Mouse (Mus musculus) embryonic facial prominence, embryonic 10.5 days (tissue): ENCODE measurements around the gene Angptl1. TPM values are rescaled to one million over a fixed set of nuclear protein-coding genes. Genes with fewer than 3 reads are reported as not detected.
A peak's percentile ranks its signal among the peaks of the same experiment; 100 is the strongest.

ENCODE experiments used
- DNase-seq: peaks from one replicate; pipeline ENCODE4 v3.0.0-alpha.2; 2017; ENCODE audit warnings: low spot score
- H3K27ac ChIP-seq: fragments of 300-500 bp; sonication (generic); replicated peaks from 2 replicates; pipeline ENCODE4 v1.5.1; 2016; ENCODE audit warnings: mild to moderate bottlenecking
- H3K27me3 ChIP-seq: fragments of 300-500 bp; sonication (generic); replicated peaks from 2 replicates; pipeline ENCODE4 v1.6.1; 2016; ENCODE audit warnings: low read depth, mild to moderate bottlenecking; ENCODE audit not compliant: poor library complexity, severe bottlenecking
- H3K36me3 ChIP-seq: fragments of 300-500 bp; sonication (generic); replicated peaks from 2 replicates; pipeline ENCODE4 v1.6.1; 2016; ENCODE audit warnings: mild to moderate bottlenecking, moderate library complexity
- H3K4me1 ChIP-seq: fragments of 300-500 bp; sonication (generic); 2 replicates; pipeline ENCODE4 v1.6.1; 2016
- H3K4me3 ChIP-seq: fragments of 300-500 bp; sonication (generic); 2 replicates; pipeline ENCODE4 v1.5.1; 2016; ENCODE audit warnings: mild to moderate bottlenecking, moderate library complexity
- H3K9me3 ChIP-seq: fragments of 300-500 bp; sonication (generic); 2 replicates; pipeline ENCODE4 v1.6.1; 2016; ENCODE audit warnings: mild to moderate bottlenecking
- WGBS: fragments of 180-500 bp; shearing (Covaris S2); methylation state at CpG from one replicate; pipeline ENCODE4 v1.1.7; 2016; 5-methylcytosine and 5-hydroxymethylcytosine counted together
- polyA plus RNA-seq: library from polyadenylated mRNA; unstranded; fragments of >200 nt; fragmentation: Nextera tagmentation; extraction: Ambion mirVana; gene quantifications from 2 replicates; pipeline ENCODE4 v1.2.1, GENCODE M21; 2016

Gene Angptl1
- polyA plus RNA-seq, result 4.3 and 5.6 TPM in 2 replicates

- Histone ChIP-seq H3K9me3 (no peaks in the 10 kb centered on the region), H3K27me3 (no peaks in the 10 kb centered on the region), H3K4me3 (peak within 1 kb of the TSS; percentile 48), H3K4me1 (peaks cover 55% of the 10 kb centered on the region), H3K36me3 (no peaks in the 10 kb centered on the region), H3K27ac (peak within 1 kb of the TSS; percentile 79)
- 29% methylated on average over 4 of the region's 4 CpGs for WGBS
- DNase-seq, result peak; percentile 50
Measured at GRCm38 (mm10) chr1:156838177-156838576, at the start of gene Angptl1. TSS of gene Angptl1 (plus strand) at chr1:156838562.

- H3K4me1 ChIP-seq, result peaks cover 51% of the 10 kb centered on the region
- peaks cover 19% of the 10 kb centered on the region for H3K27me3 ChIP-seq
- H3K9me3 ChIP-seq, result no peaks in the 10 kb centered on the region
- no peaks in the 10 kb centered on the region for H3K36me3 ChIP-seq
- peak; percentile 47 for DNase-seq
- WGBS, result 8% methylated on average over 5 of the region's 5 CpGs
- H3K27ac ChIP-seq, result peak overlapping the region; percentile 84
- H3K4me3 ChIP-seq, result no peak overlapping the region
Measured at GRCm38 (mm10) chr1:156789844-156790490, 48.4 kb upstream of the Angptl1 start.

- peak; percentile 78 for DNase-seq
- H3K36me3 ChIP-seq, result no peaks in the 10 kb centered on the region
- no peak overlapping the region for H3K4me3 ChIP-seq
- H3K27me3 ChIP-seq, result peaks cover 11% of the 10 kb centered on the region
- no peaks in the 10 kb centered on the region for H3K9me3 ChIP-seq
- H3K4me1 ChIP-seq, result peaks cover 30% of the 10 kb centered on the region
- peak overlapping the region; percentile 41 for H3K27ac ChIP-seq
- WGBS, result 36% methylated on average over 9 of the region's 9 CpGs
Measured at GRCm38 (mm10) chr1:156796251-156796650, 42.1 kb upstream of the Angptl1 start.

GRCm38 (mm10) chr1:156801276-156801675 is 37.1 kb upstream of the Angptl1 start:
- H3K27ac ChIP-seq, result no peak overlapping the region

GRCm38 (mm10) chr1:156808332-156808731 is 30.0 kb upstream of the Angptl1 start:
- 53% methylated on average over 10 of the region's 10 CpGs for WGBS
- peaks cover 48% of the 10 kb centered on the region for H3K36me3 ChIP-seq
- no peaks in the 10 kb centered on the region for H3K27me3 ChIP-seq
- H3K4me3 ChIP-seq, result no peak overlapping the region
- H3K9me3 ChIP-seq, result no peaks in the 10 kb centered on the region
- peak overlapping the region; percentile 37; the same call in 1 of the 2 replicates for H3K27ac ChIP-seq
- no peak for DNase-seq
- H3K4me1 ChIP-seq, result peaks cover 21% of the 10 kb centered on the region

More at GRCm38 (mm10) chr1:156801276-156801675, 37.1 kb upstream of the Angptl1 start:
- Histone ChIP-seq H3K27me3 (no peaks in the 10 kb centered on the region), H3K9me3 (no peaks in the 10 kb centered on the region), H3K4me1 (peaks cover 33% of the 10 kb centered on the region), H3K36me3 (peaks cover 11% of the 10 kb centered on the region; the same call in 1 of the 2 replicates), H3K4me3 (no peak overlapping the region)
- 49% methylated on average over 6 of the region's 6 CpGs for WGBS
- no peak for DNase-seq

- Histone ChIP-seq H3K9me3 (no peaks in the 10 kb centered on the region), H3K27me3 (no peaks in the 10 kb centered on the region), H3K4me1 (peaks cover 18% of the 10 kb centered on the region), H3K4me3 (no peak overlapping the region), H3K27ac (no peak overlapping the region), H3K36me3 (peaks cover 55% of the 10 kb centered on the region)
- no peak for DNase-seq
- WGBS, result 89% methylated on average over 7 of the region's 7 CpGs
Measured at GRCm38 (mm10) chr1:156811928-156812327, 26.4 kb upstream of the Angptl1 start.

- no peak for DNase-seq
- WGBS, result 71% methylated on average over 8 of the region's 8 CpGs
- Histone ChIP-seq H3K27ac (no peak overlapping the region), H3K36me3 (peaks cover 63% of the 10 kb centered on the region), H3K4me1 (peaks cover 18% of the 10 kb centered on the region), H3K9me3 (no peaks in the 10 kb centered on the region), H3K27me3 (no peaks in the 10 kb centered on the region), H3K4me3 (no peak overlapping the region)
Measured at GRCm38 (mm10) chr1:156812716-156813115, 25.6 kb upstream of the Angptl1 start.

GRCm38 (mm10) chr1:156813485-156813884 is 24.9 kb upstream of the Angptl1 start:
- Histone ChIP-seq H3K9me3 (no peaks in the 10 kb centered on the region), H3K36me3 (peaks cover 67% of the 10 kb centered on the region), H3K27ac (no peak overlapping the region), H3K27me3 (no peaks in the 10 kb centered on the region), H3K4me1 (peaks cover 14% of the 10 kb centered on the region), H3K4me3 (no peak overlapping the region)
- 77% methylated on average over 6 of the region's 6 CpGs for WGBS
- DNase-seq, result no peak

- 98% methylated on average over 1 of the region's 1 CpGs for WGBS
- Histone ChIP-seq H3K4me1 (no peaks in the 10 kb centered on the region), H3K9me3 (no peaks in the 10 kb centered on the region), H3K36me3 (peaks cover 70% of the 10 kb centered on the region), H3K27ac (no peak overlapping the region), H3K27me3 (no peaks in the 10 kb centered on the region), H3K4me3 (no peak overlapping the region)
- no peak for DNase-seq
Measured at GRCm38 (mm10) chr1:156819236-156819635, 19.1 kb upstream of the Angptl1 start.

- peak; percentile 88 for DNase-seq
- 14% methylated on average over 6 of the region's 6 CpGs for WGBS
Measured at GRCm38 (mm10) chr1:156838695-156839094, 333 bp downstream of the Angptl1 start.

GRCm38 (mm10) chr1:156841625-156842339 is 3.4 kb downstream of the Angptl1 start:
- Histone ChIP-seq H3K27ac (peak overlapping the region; percentile 21; the same call in 1 of the 2 replicates), H3K36me3 (peaks cover 22% of the 10 kb centered on the region), H3K4me1 (peaks cover 67% of the 10 kb centered on the region), H3K27me3 (no peaks in the 10 kb centered on the region), H3K9me3 (no peaks in the 10 kb centered on the region), H3K4me3 (no peak overlapping the region)
- DNase-seq, result no peak
- WGBS, result 76% methylated on average over 11 of the region's 11 CpGs

More at GRCm38 (mm10) chr1:156838695-156839094, 333 bp downstream of the Angptl1 start:
- peak overlapping the region; percentile 79 for H3K27ac ChIP-seq
- H3K4me3 ChIP-seq, result peak overlapping the region; percentile 48
- peaks cover 59% of the 10 kb centered on the region for H3K4me1 ChIP-seq
- H3K36me3 ChIP-seq, result no peaks in the 10 kb centered on the region
- H3K27me3 ChIP-seq, result no peaks in the 10 kb centered on the region
- H3K9me3 ChIP-seq, result no peaks in the 10 kb centered on the region

GRCm38 (mm10) chr1:156847098-156847497 is 8.7 kb downstream of the Angptl1 start:
- 72% methylated on average over 4 of the region's 4 CpGs for WGBS
- H3K27me3 ChIP-seq, result no peaks in the 10 kb centered on the region
- H3K4me3 ChIP-seq, result no peak overlapping the region
- H3K36me3 ChIP-seq, result peaks cover 28% of the 10 kb centered on the region
- DNase-seq, result no peak
- H3K9me3 ChIP-seq, result no peaks in the 10 kb centered on the region
- H3K27ac ChIP-seq, result no peak overlapping the region
- peaks cover 26% of the 10 kb centered on the region for H3K4me1 ChIP-seq

GRCm38 (mm10) chr1:156852409-156852808 is 14.0 kb downstream of the Angptl1 start:
- DNase-seq, result peak; percentile 61
- H3K27ac ChIP-seq, result peak overlapping the region; percentile 65
- no peaks in the 10 kb centered on the region for H3K9me3 ChIP-seq
- H3K4me3 ChIP-seq, result no peak overlapping the region
- 49% methylated on average over 9 of the region's 9 CpGs for WGBS
- no peaks in the 10 kb centered on the region for H3K27me3 ChIP-seq
- peaks cover 22% of the 10 kb centered on the region for H3K36me3 ChIP-seq
- H3K4me1 ChIP-seq, result peaks cover 19% of the 10 kb centered on the region
